Mouse (Mus musculus) neural tube, embryonic 11.5 days (tissue): ENCODE data around the gene Pou1f1. TPM values are rescaled to one million over a fixed set of nuclear protein-coding genes. Genes with fewer than 3 reads are reported as not detected.

ENCODE experiments used
- polyA plus RNA-seq: library from polyadenylated mRNA; unstranded; fragments of >200 nt; fragmentation: Nextera tagmentation; extraction: Ambion mirVana; gene quantifications from 2 replicates; pipeline ENCODE4 v1.2.1, GENCODE M21; 2014

Pou1f1 gene
- polyA plus RNA-seq, 1 experiment from 2014 or later: not detected

Other genes with a start within 250 kb of the Pou1f1 start
- 55.9 and 64.5 TPM in 2 replicates for gene Chmp2b, start 42.2 kb downstream of the Pou1f1 start, polyA plus RNA-seq